Mouse (Mus musculus): Measurements from ENCODE around the gene Thsd4. TPM values are rescaled to one million over a fixed set of nuclear protein-coding genes. Genes with fewer than 3 reads are reported as not detected.

The Thsd4 gene
- polyA plus RNA-seq, 1 experiment from 2014 or later = 4.5 TPM

- Histone ChIP-seq H3K27me3 (replicated peaks; ENCODE audit: control insufficient read depth, insufficient read depth, low read length) (no peaks in the 10 kb centered on the region), H3K4me3 (ENCODE audit: low read length) (no peak overlapping the region), H3K4me1 (ENCODE audit: control insufficient read depth, insufficient read depth, low read depth, low read length) (no peaks in the 10 kb centered on the region), H3K36me3 (ENCODE audit: control insufficient read depth, insufficient read depth, low read length) (no peaks in the 10 kb centered on the region), H3K4me2 (ENCODE audit: low read length) (no peak overlapping the region), H3K9me3 (ENCODE audit: control insufficient read depth, low read length) (no peaks in the 10 kb centered on the region), H3K9ac (ENCODE audit: low read depth, low read length) (no peak overlapping the region), H3K27ac (ENCODE audit: low read depth, low read length) (no peak overlapping the region)
- ATAC-seq = no peak
- WGBS = 80% methylated on average over 8 of the region's 8 CpGs
Observed at GRCm38 (mm10) chr9:60002323-60002722, 519.5 kb downstream of the Thsd4 start.

- 74% methylated on average over 3 of the region's 3 CpGs for WGBS
- H3K4me2 ChIP-seq (ENCODE audit: low read length) = no peak overlapping the region
- no peak overlapping the region for H3K4me3 ChIP-seq (ENCODE audit: low read length)
- no peaks in the 10 kb centered on the region for H3K36me3 ChIP-seq (ENCODE audit: control insufficient read depth, insufficient read depth, low read length)
- H3K9ac ChIP-seq (ENCODE audit: low read depth, low read length) = no peak overlapping the region
- H3K27ac ChIP-seq (ENCODE audit: low read depth, low read length) = no peak overlapping the region
- no peaks in the 10 kb centered on the region for H3K27me3 ChIP-seq (replicated peaks; ENCODE audit: control insufficient read depth, insufficient read depth, low read length)
- no peak for ATAC-seq
- no peaks in the 10 kb centered on the region for H3K4me1 ChIP-seq (ENCODE audit: control insufficient read depth, insufficient read depth, low read depth, low read length)
- no peaks in the 10 kb centered on the region for H3K9me3 ChIP-seq (ENCODE audit: control insufficient read depth, low read length)
Observed at GRCm38 (mm10) chr9:60001444-60001843, 520.4 kb downstream of the Thsd4 start.

GRCm38 (mm10) chr9:59997725-59998124 lies 524.1 kb downstream of the Thsd4 start:
- WGBS = 89% methylated on average over 4 of the region's 4 CpGs
- no peak for ATAC-seq
- Histone ChIP-seq H3K4me2 (ENCODE audit: low read length) (no peak overlapping the region), H3K4me1 (ENCODE audit: control insufficient read depth, insufficient read depth, low read depth, low read length) (no peaks in the 10 kb centered on the region), H3K9me3 (ENCODE audit: control insufficient read depth, low read length) (no peaks in the 10 kb centered on the region), H3K27me3 (replicated peaks; ENCODE audit: control insufficient read depth, insufficient read depth, low read length) (no peaks in the 10 kb centered on the region), H3K4me3 (ENCODE audit: low read length) (no peak overlapping the region), H3K9ac (ENCODE audit: low read depth, low read length) (no peak overlapping the region), H3K36me3 (ENCODE audit: control insufficient read depth, insufficient read depth, low read length) (no peaks in the 10 kb centered on the region), H3K27ac (ENCODE audit: low read depth, low read length) (no peak overlapping the region)

GRCm38 (mm10) chr9:59991407-59991806 lies 530.4 kb downstream of the Thsd4 start:
- no peak overlapping the region for H3K4me3 ChIP-seq (ENCODE audit: low read length)
- WGBS = 83% methylated on average over 5 of the region's 5 CpGs
- no peaks in the 10 kb centered on the region for H3K9me3 ChIP-seq (ENCODE audit: control insufficient read depth, low read length)
- no peak overlapping the region for H3K9ac ChIP-seq (ENCODE audit: low read depth, low read length)
- H3K27ac ChIP-seq (ENCODE audit: low read depth, low read length) = no peak overlapping the region
- no peak overlapping the region for H3K4me2 ChIP-seq (ENCODE audit: low read length)
- ATAC-seq = no peak
- no peaks in the 10 kb centered on the region for H3K36me3 ChIP-seq (ENCODE audit: control insufficient read depth, insufficient read depth, low read length)
- no peaks in the 10 kb centered on the region for H3K4me1 ChIP-seq (ENCODE audit: control insufficient read depth, insufficient read depth, low read depth, low read length)
- H3K27me3 ChIP-seq (replicated peaks; ENCODE audit: control insufficient read depth, insufficient read depth, low read length) = no peaks in the 10 kb centered on the region

DNA sequence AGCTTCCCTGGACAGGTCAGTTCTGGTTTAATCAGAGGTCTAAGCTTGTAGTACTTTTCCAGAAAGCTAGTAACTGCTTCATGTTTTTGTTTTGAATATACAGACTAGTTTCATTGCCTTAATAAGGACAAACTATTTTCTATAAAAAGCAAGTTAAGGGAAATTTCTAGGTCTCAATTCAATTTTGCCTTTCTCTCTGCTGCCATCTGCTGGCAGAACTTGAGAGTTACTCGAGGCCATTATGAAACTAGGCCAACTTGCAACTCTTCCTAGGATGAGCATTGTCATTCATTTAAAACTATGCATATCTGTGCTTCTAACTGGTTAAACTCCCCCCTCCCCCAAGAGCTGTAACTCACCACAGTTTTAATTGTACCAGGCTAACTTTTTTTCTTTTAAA lies 532.0 kb downstream of the Thsd4 start:
- no peak overlapping the region for H3K27ac ChIP-seq (ENCODE audit: low read depth, low read length)
- no peak for ATAC-seq
- WGBS = 0% methylated on average over 1 of the region's 1 CpGs

GRCm38 (mm10) chr9:59985900-59986572 lies 535.8 kb downstream of the Thsd4 start:
- WGBS = 75% methylated on average over 3 of the region's 3 CpGs
- no peaks in the 10 kb centered on the region for H3K36me3 ChIP-seq (ENCODE audit: control insufficient read depth, insufficient read depth, low read length)
- no peak for ATAC-seq
- H3K4me1 ChIP-seq (ENCODE audit: control insufficient read depth, insufficient read depth, low read depth, low read length) = no peaks in the 10 kb centered on the region
- no peak overlapping the region for H3K4me2 ChIP-seq (ENCODE audit: low read length)
- no peak overlapping the region for H3K9ac ChIP-seq (ENCODE audit: low read depth, low read length)
- no peaks in the 10 kb centered on the region for H3K27me3 ChIP-seq (replicated peaks; ENCODE audit: control insufficient read depth, insufficient read depth, low read length)
- no peaks in the 10 kb centered on the region for H3K9me3 ChIP-seq (ENCODE audit: control insufficient read depth, low read length)
- H3K27ac ChIP-seq (ENCODE audit: low read depth, low read length) = no peak overlapping the region
- no peak overlapping the region for H3K4me3 ChIP-seq (ENCODE audit: low read length)

More for the DNA sequence above, 532.0 kb downstream of the Thsd4 start:
- H3K36me3 ChIP-seq (ENCODE audit: control insufficient read depth, insufficient read depth, low read length) = no peaks in the 10 kb centered on the region
- H3K4me1 ChIP-seq (ENCODE audit: control insufficient read depth, insufficient read depth, low read depth, low read length) = no peaks in the 10 kb centered on the region
- no peak overlapping the region for H3K4me3 ChIP-seq (ENCODE audit: low read length)
- H3K4me2 ChIP-seq (ENCODE audit: low read length) = no peak overlapping the region
- no peaks in the 10 kb centered on the region for H3K9me3 ChIP-seq (ENCODE audit: control insufficient read depth, low read length)
- H3K27me3 ChIP-seq (replicated peaks; ENCODE audit: control insufficient read depth, insufficient read depth, low read length) = no peaks in the 10 kb centered on the region
- H3K9ac ChIP-seq (ENCODE audit: low read depth, low read length) = no peak overlapping the region

DNA sequence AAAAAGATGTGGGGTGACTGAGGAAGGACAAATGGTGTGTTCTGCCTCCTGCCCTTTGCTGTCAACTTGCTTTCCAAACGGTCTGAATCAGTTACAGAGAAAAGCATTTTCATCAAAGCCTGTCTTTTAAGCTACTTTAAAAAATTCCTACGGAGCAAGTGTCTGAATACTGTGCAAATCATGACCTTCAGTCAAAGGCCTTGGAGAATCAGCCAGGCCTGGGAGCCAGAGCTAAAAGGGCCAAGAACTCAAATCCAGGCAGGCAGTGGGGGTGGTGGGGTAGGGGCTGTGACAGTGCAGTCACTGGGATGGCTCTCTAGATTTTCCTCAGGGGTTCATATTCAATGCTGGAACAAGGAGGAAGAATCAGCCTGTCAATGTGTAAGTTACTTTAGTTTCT lies 540.7 kb downstream of the Thsd4 start:
- H3K27me3 ChIP-seq (replicated peaks; ENCODE audit: control insufficient read depth, insufficient read depth, low read length) = no peaks in the 10 kb centered on the region
- H3K27ac ChIP-seq (ENCODE audit: low read depth, low read length) = no peak overlapping the region
- WGBS = 57% methylated on average over 2 of the region's 2 CpGs
- no peak overlapping the region for H3K4me3 ChIP-seq (ENCODE audit: low read length)
- no peak overlapping the region for H3K9ac ChIP-seq (ENCODE audit: low read depth, low read length)
- H3K36me3 ChIP-seq (ENCODE audit: control insufficient read depth, insufficient read depth, low read length) = no peaks in the 10 kb centered on the region
- H3K4me2 ChIP-seq (ENCODE audit: low read length) = no peak overlapping the region
- no peaks in the 10 kb centered on the region for H3K9me3 ChIP-seq (ENCODE audit: control insufficient read depth, low read length)
- no peak for ATAC-seq
- no peaks in the 10 kb centered on the region for H3K4me1 ChIP-seq (ENCODE audit: control insufficient read depth, insufficient read depth, low read depth, low read length)

DNA sequence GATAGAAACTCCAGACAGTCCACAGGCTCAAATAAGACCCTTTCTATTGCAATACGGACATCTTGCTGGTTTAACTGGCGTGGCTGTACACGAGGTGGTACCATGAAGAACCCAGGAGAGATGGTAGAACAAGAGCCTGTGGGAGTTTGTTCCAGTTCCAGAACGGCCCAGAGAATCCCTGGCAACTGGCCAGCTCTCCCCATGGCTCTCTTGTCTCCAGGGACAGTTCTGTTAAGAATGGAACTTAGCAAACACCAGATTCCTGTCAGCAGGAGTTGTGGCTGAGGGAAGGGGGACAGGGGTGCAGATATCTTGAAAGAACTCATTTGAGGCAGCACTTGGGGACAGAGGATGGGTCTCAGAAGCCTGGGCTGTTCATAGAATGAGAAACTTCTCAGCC lies 550.6 kb downstream of the Thsd4 start:
- no peak overlapping the region for H3K4me3 ChIP-seq (ENCODE audit: low read length)
- WGBS = 54% methylated on average over 4 of the region's 4 CpGs
- no peak for ATAC-seq

DNA sequence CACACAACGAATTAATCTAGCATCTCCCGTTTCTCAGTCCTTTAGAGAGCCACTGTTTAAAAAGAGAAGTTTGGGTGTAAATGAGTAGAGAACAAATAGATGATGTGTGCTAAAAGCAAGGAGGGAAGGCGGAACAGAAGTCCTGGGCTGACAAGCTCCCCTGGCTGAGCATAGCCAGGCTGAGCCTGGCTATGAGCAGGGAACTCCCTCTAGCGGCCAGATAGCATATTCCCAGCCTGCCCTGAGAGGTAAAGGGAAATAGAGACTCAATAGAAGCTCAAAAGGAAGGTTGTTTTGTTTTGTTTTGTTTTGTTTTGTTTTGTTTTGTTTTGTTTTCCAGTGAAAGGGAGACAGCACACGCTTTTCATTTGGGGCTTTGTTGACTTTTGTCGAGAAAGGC lies 552.5 kb downstream of the Thsd4 start:
- WGBS = 31% methylated on average over 6 of the region's 6 CpGs
- no peak overlapping the region for H3K4me2 ChIP-seq (ENCODE audit: low read length)

More for the DNA sequence above, 550.6 kb downstream of the Thsd4 start:
- Histone ChIP-seq H3K9ac (ENCODE audit: low read depth, low read length) (no peak overlapping the region), H3K36me3 (ENCODE audit: control insufficient read depth, insufficient read depth, low read length) (no peaks in the 10 kb centered on the region), H3K4me2 (ENCODE audit: low read length) (no peak overlapping the region), H3K27ac (ENCODE audit: low read depth, low read length) (no peak overlapping the region), H3K27me3 (replicated peaks; ENCODE audit: control insufficient read depth, insufficient read depth, low read length) (no peaks in the 10 kb centered on the region), H3K4me1 (ENCODE audit: control insufficient read depth, insufficient read depth, low read depth, low read length) (no peaks in the 10 kb centered on the region), H3K9me3 (ENCODE audit: control insufficient read depth, low read length) (no peaks in the 10 kb centered on the region)

More for the DNA sequence above, 552.5 kb downstream of the Thsd4 start:
- no peak overlapping the region for H3K27ac ChIP-seq (ENCODE audit: low read depth, low read length)
- peak; percentile 69; the same call in 1 of the 2 replicates for ATAC-seq
- no peaks in the 10 kb centered on the region for H3K4me1 ChIP-seq (ENCODE audit: control insufficient read depth, insufficient read depth, low read depth, low read length)
- no peaks in the 10 kb centered on the region for H3K27me3 ChIP-seq (replicated peaks; ENCODE audit: control insufficient read depth, insufficient read depth, low read length)
- H3K9me3 ChIP-seq (ENCODE audit: control insufficient read depth, low read length) = no peaks in the 10 kb centered on the region
- no peaks in the 10 kb centered on the region for H3K36me3 ChIP-seq (ENCODE audit: control insufficient read depth, insufficient read depth, low read length)
- H3K9ac ChIP-seq (ENCODE audit: low read depth, low read length) = no peak overlapping the region
- H3K4me3 ChIP-seq (ENCODE audit: low read length) = no peak overlapping the region
